Mouse (Mus musculus) liver, embryonic 11.5 days (tissue): ENCODE measurements around the gene Olfr559. TPM values are rescaled to one million over a fixed set of nuclear protein-coding genes. Genes with fewer than 3 reads are reported as not detected.

Experiments
- ATAC-seq: fragments of 200-750 bp; cut with Nextera tagmentation; replicated peaks from 2 replicates; pipeline ENCODE4 v1.8.0; 2017; ENCODE audit warnings: moderate number of reproducible peaks, mild to moderate bottlenecking, moderate TSS enrichment, moderate library complexity; ENCODE audit not compliant: low FRiP score
- DNase-seq: peaks from one replicate; pipeline ENCODE4 v3.0.0-alpha.2; 2017; ENCODE audit warnings: low spot score
- H3K27ac ChIP-seq: fragments of 300-500 bp; sonication (generic); 2 replicates; pipeline ENCODE4 v1.5.1; 2014; ENCODE audit warnings: mild to moderate bottlenecking, low read depth, low read length, control low read depth
- H3K27me3 ChIP-seq: fragments of 300-500 bp; sonication (generic); replicated peaks from 2 replicates; pipeline ENCODE4 v1.6.1; 2014; ENCODE audit warnings: low read length, mixed read lengths; ENCODE audit not compliant: control insufficient read depth, insufficient read depth
- H3K36me3 ChIP-seq: fragments of 300-500 bp; sonication (generic); 2 replicates; pipeline ENCODE4 v1.6.1; 2014; ENCODE audit warnings: mild to moderate bottlenecking, low read length, moderate library complexity, mixed read lengths; ENCODE audit not compliant: control insufficient read depth, insufficient read depth
- H3K4me1 ChIP-seq: fragments of 300-500 bp; sonication (generic); replicated peaks from 2 replicates; pipeline ENCODE4 v1.6.1; 2014; ENCODE audit warnings: low read length, mixed read lengths; ENCODE audit not compliant: control insufficient read depth, insufficient read depth
- H3K4me2 ChIP-seq: fragments of 300-500 bp; sonication (generic); 2 replicates; pipeline ENCODE4 v1.6.1; 2014; ENCODE audit warnings: mild to moderate bottlenecking, control low read depth, moderate library complexity
- H3K4me3 ChIP-seq: fragments of 300-500 bp; sonication (generic); 2 replicates; pipeline ENCODE4 v1.5.1; 2014; ENCODE audit warnings: low read depth, low read length, control low read depth
- H3K9ac ChIP-seq: fragments of 300-500 bp; sonication (generic); 2 replicates; pipeline ENCODE4 v1.6.1; 2014; ENCODE audit warnings: low read depth, low read length, control low read depth
- H3K9me3 ChIP-seq: fragments of 300-500 bp; sonication (generic); 2 replicates; pipeline ENCODE4 v1.6.1; 2016; ENCODE audit warnings: low read length, inconsistent platforms, mixed read lengths; ENCODE audit not compliant: control insufficient read depth
- WGBS: fragments of 180-500 bp; shearing (Covaris S2); extraction: QIAGEN DNeasy Blood & Tissue Kit; methylation state at CpG from one replicate; pipeline ENCODE4 v1.1.7; 2014; 5-methylcytosine and 5-hydroxymethylcytosine counted together
- polyA plus RNA-seq: library from polyadenylated mRNA; unstranded; fragments of >200 nt; fragmentation: Nextera tagmentation; extraction: Ambion mirVana; gene quantifications from 2 replicates; pipeline ENCODE4 v1.2.1, GENCODE M21; 2014

Gene Olfr559
- polyA plus RNA-seq = not detected in 2 replicates

- no peak within 1 kb of the TSS for H3K9ac ChIP-seq
- no peaks in the 10 kb centered on the region for H3K36me3 ChIP-seq
- no peaks in the 10 kb centered on the region for H3K9me3 ChIP-seq
- H3K4me3 ChIP-seq = no peak within 1 kb of the TSS
- H3K4me2 ChIP-seq = no peak within 1 kb of the TSS
- ATAC-seq = no peak
- H3K27me3 ChIP-seq = no peaks in the 10 kb centered on the region
- no peaks in the 10 kb centered on the region for H3K4me1 ChIP-seq
- DNase-seq = no peak
- H3K27ac ChIP-seq = no peak within 1 kb of the TSS
Observed at GRCm38 (mm10) chr7:102727391-102727790, at the start of gene Olfr559. Gene Olfr559, minus strand, starts transcription at chr7:102727491.

- no peak within 1 kb of the TSS for H3K27ac ChIP-seq
- H3K4me1 ChIP-seq = no peaks in the 10 kb centered on the region
- no peaks in the 10 kb centered on the region for H3K27me3 ChIP-seq
- H3K36me3 ChIP-seq = no peaks in the 10 kb centered on the region
- H3K4me3 ChIP-seq = no peak within 1 kb of the TSS
- no peak within 1 kb of the TSS for H3K9ac ChIP-seq
- H3K4me2 ChIP-seq = no peak within 1 kb of the TSS
- no peak for ATAC-seq
- DNase-seq = no peak
- WGBS = 62% methylated on average over 2 of the region's 2 CpGs
- H3K9me3 ChIP-seq = no peaks in the 10 kb centered on the region
Observed at GRCm38 (mm10) chr7:102770921-102771320, 43.6 kb upstream of the Olfr559 start, which contains the start of gene Olfr561. Gene Olfr561, plus strand, starts transcription at chr7:102771221.

- Histone ChIP-seq H3K4me3 (no peak within 1 kb of the TSS), H3K27ac (no peak within 1 kb of the TSS), H3K27me3 (no peaks in the 10 kb centered on the region), H3K9me3 (no peaks in the 10 kb centered on the region), H3K4me1 (no peaks in the 10 kb centered on the region), H3K36me3 (no peaks in the 10 kb centered on the region), H3K4me2 (no peak within 1 kb of the TSS), H3K9ac (no peak within 1 kb of the TSS)
- WGBS = 67% methylated on average over 4 of the region's 4 CpGs
- ATAC-seq (no peak), DNase-seq (no peak)
Observed at GRCm38 (mm10) chr7:102759266-102759665, 32.0 kb upstream of the Olfr559 start, which contains the start of the genes Olfr560 and Olfr78. Gene Olfr560, minus strand, starts transcription at chr7:102759366. Gene Olfr78, minus strand, starts transcription at chr7:102759471.

- 16% methylated on average over 1 of the region's 1 CpGs for WGBS
- Histone ChIP-seq H3K27ac (no peak overlapping the region), H3K9ac (no peak overlapping the region), H3K36me3 (no peaks in the 10 kb centered on the region), H3K4me2 (no peak overlapping the region), H3K4me3 (no peak overlapping the region), H3K27me3 (no peaks in the 10 kb centered on the region), H3K4me1 (no peaks in the 10 kb centered on the region), H3K9me3 (no peaks in the 10 kb centered on the region)
- no peak for DNase-seq
- no peak for ATAC-seq
Observed at GRCm38 (mm10) chr7:102752086-102752485, 24.8 kb upstream of the Olfr559 start.

GRCm38 (mm10) chr7:102737705-102738104 lies 10.4 kb upstream of the Olfr559 start:
- no peak overlapping the region for H3K4me2 ChIP-seq
- H3K27ac ChIP-seq = no peak overlapping the region
- H3K36me3 ChIP-seq = no peaks in the 10 kb centered on the region
- no peak for ATAC-seq
- no peak overlapping the region for H3K4me3 ChIP-seq
- DNase-seq = no peak
- H3K4me1 ChIP-seq = no peaks in the 10 kb centered on the region
- no peak overlapping the region for H3K9ac ChIP-seq
- H3K9me3 ChIP-seq = no peaks in the 10 kb centered on the region
- no peaks in the 10 kb centered on the region for H3K27me3 ChIP-seq
- WGBS = 48% methylated on average over 2 of the region's 2 CpGs

GRCm38 (mm10) chr7:102733793-102734192 lies 6.5 kb upstream of the Olfr559 start:
- H3K27me3 ChIP-seq = no peaks in the 10 kb centered on the region
- DNase-seq (no peak), ATAC-seq (no peak)
- WGBS = 64% methylated on average over 1 of the region's 1 CpGs
- H3K36me3 ChIP-seq = no peaks in the 10 kb centered on the region
- no peak overlapping the region for H3K27ac ChIP-seq
- H3K4me3 ChIP-seq = no peak overlapping the region
- no peak overlapping the region for H3K9ac ChIP-seq
- H3K4me1 ChIP-seq = no peaks in the 10 kb centered on the region
- H3K4me2 ChIP-seq = no peak overlapping the region
- H3K9me3 ChIP-seq = no peaks in the 10 kb centered on the region

- Histone ChIP-seq H3K36me3 (no peaks in the 10 kb centered on the region), H3K9ac (no peak within 1 kb of the TSS), H3K27ac (no peak within 1 kb of the TSS), H3K9me3 (no peaks in the 10 kb centered on the region), H3K4me1 (no peaks in the 10 kb centered on the region), H3K4me2 (no peak within 1 kb of the TSS), H3K27me3 (no peaks in the 10 kb centered on the region), H3K4me3 (no peak within 1 kb of the TSS)
- ATAC-seq (no peak), DNase-seq (no peak)
- 29% methylated on average over 1 of the region's 1 CpGs for WGBS
Observed at GRCm38 (mm10) chr7:102718970-102719369, 8.3 kb downstream of the Olfr559 start, which contains the start of gene Olfr33. Gene Olfr33, minus strand, starts transcription at chr7:102719070.

GRCm38 (mm10) chr7:102701915-102702314 lies 25.4 kb downstream of the Olfr559 start, which contains the start of gene Olfr558:
Gene Olfr558, plus strand, starts transcription at chr7:102702215.
- H3K4me3 ChIP-seq = no peak within 1 kb of the TSS
- DNase-seq = no peak
- H3K9me3 ChIP-seq = no peaks in the 10 kb centered on the region
- H3K27ac ChIP-seq = no peak within 1 kb of the TSS
- H3K27me3 ChIP-seq = no peaks in the 10 kb centered on the region
- no peak within 1 kb of the TSS for H3K4me2 ChIP-seq
- no peaks in the 10 kb centered on the region for H3K36me3 ChIP-seq
- ATAC-seq = no peak
- no peaks in the 10 kb centered on the region for H3K4me1 ChIP-seq
- H3K9ac ChIP-seq = no peak within 1 kb of the TSS

GRCm38 (mm10) chr7:102698461-102698860 lies 28.8 kb downstream of the Olfr559 start:
- no peak for ATAC-seq
- Histone ChIP-seq H3K27ac (no peak overlapping the region), H3K4me2 (no peak overlapping the region), H3K9me3 (no peaks in the 10 kb centered on the region), H3K4me3 (no peak overlapping the region), H3K9ac (no peak overlapping the region), H3K4me1 (no peaks in the 10 kb centered on the region), H3K27me3 (no peaks in the 10 kb centered on the region), H3K36me3 (no peaks in the 10 kb centered on the region)
- 82% methylated on average over 7 of the region's 7 CpGs for whole genome bisulfite sequencing
- no peak for DNase-seq
